Mouse (Mus musculus) erythroblast, adult 5-6 weeks (primary cell): Measurements from ENCODE around the gene Shisa3. TPM values are rescaled to one million over a fixed set of nuclear protein-coding genes. Genes with fewer than 3 reads are reported as not detected.

Source experiments
- ATAC-seq: replicated peaks from 2 replicates; pipeline ENCODE4 v1.8.0; 2016; ENCODE audit warnings: moderate number of reproducible peaks, mild to moderate bottlenecking, moderate TSS enrichment, inconsistent platforms; ENCODE audit not compliant: poor library complexity, low FRiP score, severe bottlenecking
- total RNA-seq, 2 experiments: library from RNA; stranded (forward) in 1 of 2; stranded (reverse) in 1 of 2; fragments of 150-400 nt in 1 of 2; fragments of 200-764, 138-1000 nt in 1 of 2; gene quantifications; 2 replicates each; pipeline versions ENCODE4 v1.2.3 to v1.2.4; 2015 to 2017; ENCODE audit warnings: low replicate concordance in 2 of 2

Gene Shisa3
- total RNA-seq (2015; ENCODE audit: low replicate concordance), result not detected in 2 replicates
- total RNA-seq (2017; ENCODE audit: low replicate concordance), result 0.28 TPM in 1 of 2 replicates, not detected in the other

- no peak for ATAC-seq
These were observed at the start of gene Shisa3 for GRCm38 (mm10) chr5:67607804-67608673. Shisa3 (plus strand) TSS chr5:67607882.

- no peak for ATAC-seq
These were observed 49.0 kb upstream of the Shisa3 start for GRCm38 (mm10) chr5:67558644-67559043.

- no peak for ATAC-seq
These were observed 48.6 kb upstream of the Shisa3 start for GRCm38 (mm10) chr5:67559063-67559462.

GRCm38 (mm10) chr5:67572552-67573155 lies 35.0 kb upstream of the Shisa3 start:
- ATAC-seq, result no peak

- no peak for ATAC-seq
These were observed 33.6 kb upstream of the Shisa3 start for GRCm38 (mm10) chr5:67574039-67574438.

GRCm38 (mm10) chr5:67575705-67576104 lies 32.0 kb upstream of the Shisa3 start:
- ATAC-seq, result no peak

GRCm38 (mm10) chr5:67579725-67580633 lies 27.7 kb upstream of the Shisa3 start:
- ATAC-seq, result no peak

GRCm38 (mm10) chr5:67595070-67595469 lies 12.6 kb upstream of the Shisa3 start:
- no peak for ATAC-seq

- ATAC-seq, result no peak
These were observed 12.1 kb upstream of the Shisa3 start for GRCm38 (mm10) chr5:67595629-67596028.

- no peak for ATAC-seq
These were observed 7.7 kb upstream of the Shisa3 start for GRCm38 (mm10) chr5:67599935-67600334.

- no peak for ATAC-seq
These were observed 1.7 kb upstream of the Shisa3 start for GRCm38 (mm10) chr5:67605951-67606350.

- ATAC-seq, result no peak
These were observed 522 bp upstream of the Shisa3 start for GRCm38 (mm10) chr5:67606916-67607803.

- no peak for ATAC-seq
These were observed 1.2 kb downstream of the Shisa3 start for GRCm38 (mm10) chr5:67608674-67609519.

GRCm38 (mm10) chr5:67609520-67609837 lies 1.8 kb downstream of the Shisa3 start:
- no peak for ATAC-seq

- ATAC-seq, result no peak
These were observed 13.5 kb downstream of the Shisa3 start for GRCm38 (mm10) chr5:67621230-67621629.

GRCm38 (mm10) chr5:67628180-67628940 lies 20.7 kb downstream of the Shisa3 start:
- ATAC-seq, result no peak

GRCm38 (mm10) chr5:67629440-67629839 lies 21.8 kb downstream of the Shisa3 start:
- ATAC-seq, result no peak

- no peak for ATAC-seq
These were observed 22.2 kb downstream of the Shisa3 start for GRCm38 (mm10) chr5:67629861-67630260.
